Mouse (Mus musculus) kidney, postnatal 14 days (tissue): ENCODE measurements around the gene Trpm3.

Experiments used
- DNase-seq: peaks from one replicate; pipeline ENCODE4 v3.0.0; 2022; ENCODE audit warnings: mixed read lengths

Gene Trpm3

GRCm38 (mm10) chr19:22931006-22931405 lies 792.2 kb downstream of the Trpm3 start:
- DNase-seq, result no peak

- no peak for DNase-seq
These were observed 796.2 kb downstream of the Trpm3 start for GRCm38 (mm10) chr19:22935067-22935466.

DNA sequence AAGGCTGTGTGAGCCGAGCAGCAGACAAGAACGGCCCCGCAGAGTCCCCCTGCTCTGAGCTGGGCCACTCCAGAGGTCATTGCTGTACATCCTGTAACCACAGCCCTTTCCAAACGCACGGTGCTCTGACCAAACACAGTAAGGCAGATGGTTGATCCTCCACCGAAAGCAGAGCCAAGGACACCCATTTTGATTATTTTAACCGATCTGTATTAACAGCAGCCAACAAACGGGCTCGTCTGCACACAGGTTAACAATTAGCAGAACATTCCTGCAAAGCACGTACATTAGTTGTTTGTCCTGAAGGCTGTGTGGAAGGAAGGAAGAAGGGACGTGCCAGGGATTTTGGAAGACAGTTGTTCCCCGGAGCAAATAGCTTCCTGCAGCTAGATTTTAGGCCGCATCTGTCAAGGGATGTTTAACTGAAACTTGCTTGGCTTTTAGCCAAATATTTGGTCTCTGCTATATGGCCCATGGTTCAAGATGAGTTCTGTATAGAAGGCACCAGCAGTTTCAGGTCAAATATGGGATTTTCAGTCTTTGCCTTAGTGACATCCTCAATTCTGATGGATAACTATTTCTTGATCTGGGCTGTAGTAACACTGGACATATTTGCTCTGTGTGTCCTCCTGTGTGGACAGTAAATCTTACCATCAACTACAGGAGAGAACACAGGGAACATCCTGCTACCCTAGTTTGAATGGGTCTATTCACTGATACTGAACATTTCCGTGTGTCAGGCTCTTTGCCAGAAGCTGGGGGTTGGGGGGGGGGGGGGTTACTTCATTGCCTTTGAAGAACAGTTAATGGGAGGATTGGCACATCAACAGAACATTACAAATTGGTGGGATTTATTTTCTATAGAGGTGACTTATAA lies 800.2 kb downstream of the Trpm3 start:
- DNase-seq, result peak; percentile 33

- peak; percentile 11 for DNase-seq
These were observed 801.0 kb downstream of the Trpm3 start for GRCm38 (mm10) chr19:22939836-22940235.

DNA sequence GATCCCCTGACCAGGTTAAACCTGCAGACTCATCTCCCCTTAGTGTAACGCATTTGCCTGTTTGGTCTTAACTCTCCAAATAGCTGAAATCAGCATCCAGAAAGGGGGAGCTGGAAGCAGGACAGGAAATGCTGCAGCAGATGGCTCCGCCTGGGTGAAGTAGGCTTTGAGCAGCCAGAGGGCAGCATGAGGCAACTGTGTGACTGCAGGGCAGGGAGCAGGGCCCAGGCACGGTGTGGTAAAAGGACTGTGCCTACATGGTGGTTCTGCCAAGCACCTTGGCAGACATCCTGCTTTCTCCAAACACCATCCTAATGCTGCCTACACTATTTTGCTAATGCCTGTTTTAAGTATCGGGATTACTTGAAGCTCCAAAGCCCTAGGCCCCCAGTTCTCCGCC lies 801.6 kb downstream of the Trpm3 start:
- DNase-seq, result peak; percentile 86

DNA sequence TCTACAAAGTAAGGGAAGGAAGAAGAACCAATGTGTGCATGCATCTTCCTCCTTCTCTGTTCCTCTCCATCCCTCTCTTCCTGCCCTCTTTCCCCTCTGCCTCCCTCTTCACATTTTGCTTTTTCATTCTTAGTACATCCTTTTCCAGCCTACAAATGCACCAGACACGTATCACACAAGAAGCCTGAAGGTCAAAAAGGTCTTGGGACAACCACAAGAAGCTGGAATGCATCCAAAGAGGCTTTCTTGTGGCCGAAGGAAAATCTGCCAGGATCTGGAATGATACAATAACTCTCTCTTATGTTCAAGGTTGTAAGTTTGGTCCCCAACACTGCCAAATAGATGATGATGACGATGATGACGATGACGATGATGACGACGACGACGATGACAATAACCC lies 802.1 kb downstream of the Trpm3 start:
- no peak for DNase-seq

- DNase-seq, result no peak
These were observed 813.6 kb downstream of the Trpm3 start for GRCm38 (mm10) chr19:22952480-22952879.

GRCm38 (mm10) chr19:22953191-22953590 lies 814.3 kb downstream of the Trpm3 start:
- DNase-seq, result no peak

DNA sequence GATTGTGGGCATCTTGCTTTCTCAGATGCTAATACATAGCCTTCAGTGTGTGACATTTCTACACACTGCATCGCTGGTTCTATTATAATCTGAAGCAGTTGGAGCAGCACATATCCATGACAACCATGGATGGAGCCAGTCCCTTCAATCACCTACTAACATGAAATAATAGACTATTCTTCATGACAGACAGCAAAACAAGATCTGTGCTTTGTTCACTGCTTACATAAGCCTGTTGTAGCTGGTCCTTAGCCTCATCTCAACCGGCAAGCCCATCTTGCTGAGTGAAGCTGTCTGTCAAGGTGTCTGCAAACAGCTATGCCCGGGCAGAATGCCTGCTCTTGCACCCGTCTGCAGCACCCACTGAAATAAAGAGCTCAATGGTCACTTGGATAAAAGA lies 819.6 kb downstream of the Trpm3 start:
- no peak for DNase-seq

DNA sequence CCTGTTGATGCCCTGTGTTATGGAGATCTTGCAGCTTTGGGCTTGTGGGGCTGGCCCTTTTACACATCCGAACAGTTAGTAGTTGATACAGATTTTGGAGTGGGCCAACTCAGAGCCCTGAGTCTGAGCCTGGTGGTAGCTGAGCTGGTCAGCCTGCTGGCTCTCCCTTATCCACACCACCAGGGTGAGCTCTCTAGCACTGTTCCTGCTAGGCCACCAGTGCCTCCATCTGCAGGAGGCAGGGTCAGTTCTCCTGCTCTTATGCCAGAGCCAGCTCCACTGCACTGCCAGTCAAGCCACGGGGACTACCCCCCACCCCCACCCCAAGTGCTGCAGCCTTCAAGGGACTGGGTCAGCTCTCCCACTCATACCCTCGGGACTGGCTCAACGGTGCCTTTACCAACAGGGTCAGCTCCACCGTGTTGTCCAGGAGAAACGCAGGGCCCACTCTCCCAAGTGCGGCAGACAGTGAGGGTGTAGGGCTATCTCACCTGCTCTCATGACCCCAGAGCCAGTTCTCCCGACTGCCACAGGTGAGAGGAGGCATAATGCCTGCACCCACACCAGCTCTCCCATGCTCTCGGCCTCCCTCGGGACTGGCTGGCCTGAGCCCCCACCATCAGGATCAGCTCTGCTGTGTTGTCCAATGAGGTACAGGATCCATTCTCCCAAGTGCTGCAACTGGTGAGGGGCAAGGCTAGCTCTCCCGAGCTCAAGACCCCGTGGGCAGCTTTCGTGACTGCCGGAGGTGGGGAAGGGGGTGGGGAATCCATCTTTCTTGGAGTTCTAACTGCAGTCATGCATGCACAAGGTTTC lies 821.8 kb downstream of the Trpm3 start:
- peak; percentile 7 for DNase-seq

DNA sequence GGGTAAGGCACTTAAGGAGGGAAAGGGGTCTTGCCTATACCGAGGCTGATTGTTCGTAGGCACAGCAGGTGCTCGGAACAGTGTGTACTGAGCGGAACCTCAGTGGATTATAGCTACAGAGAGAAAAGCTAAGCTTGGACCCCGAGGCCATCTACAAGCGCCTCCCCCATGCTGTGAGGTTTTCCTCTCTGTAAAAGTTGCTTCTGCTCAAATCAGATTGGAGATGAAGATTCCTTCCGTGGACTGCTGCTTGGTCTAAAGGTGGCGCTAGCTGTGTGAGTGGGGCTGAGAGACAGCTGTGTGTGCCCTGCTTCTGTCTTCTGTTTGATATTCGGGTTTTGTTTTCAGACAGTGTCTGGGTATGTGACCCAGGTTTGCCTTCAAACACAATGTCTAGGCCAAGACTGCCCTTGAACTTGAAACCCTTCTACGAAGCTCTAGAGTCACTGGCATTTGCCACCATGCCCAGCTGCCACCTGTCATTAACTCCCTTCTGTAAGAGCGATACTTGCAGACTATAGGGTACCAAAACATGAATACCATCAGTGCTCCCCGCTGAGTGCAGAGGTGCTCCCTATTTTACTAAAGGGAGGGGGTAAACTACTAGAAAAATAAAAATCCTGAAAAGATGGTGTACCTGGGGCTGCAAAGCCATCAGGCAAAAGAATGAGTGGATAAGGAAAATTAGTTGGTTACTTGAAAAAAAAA lies 823.3 kb downstream of the Trpm3 start:
- DNase-seq, result no peak

DNA sequence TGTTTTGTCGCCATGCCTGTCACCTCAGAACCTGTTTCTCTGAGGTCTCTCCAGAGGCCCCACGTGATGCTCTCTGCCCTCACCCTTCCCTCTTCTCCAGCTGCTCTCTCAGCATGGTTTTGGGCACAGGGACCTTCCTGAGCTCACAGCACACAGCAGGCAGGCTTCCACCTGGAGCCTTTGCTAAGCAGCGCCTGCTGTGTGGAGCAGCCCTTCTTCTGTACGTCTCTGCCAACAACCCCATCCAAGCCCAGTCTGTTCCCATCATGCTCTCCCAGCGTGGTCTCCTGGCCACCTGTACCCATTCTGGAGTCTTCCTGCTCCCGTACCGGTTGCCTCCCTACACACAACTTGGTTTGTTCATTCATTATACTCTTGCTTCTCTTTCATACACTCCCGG lies 823.9 kb downstream of the Trpm3 start:
- no peak for DNase-seq

DNA sequence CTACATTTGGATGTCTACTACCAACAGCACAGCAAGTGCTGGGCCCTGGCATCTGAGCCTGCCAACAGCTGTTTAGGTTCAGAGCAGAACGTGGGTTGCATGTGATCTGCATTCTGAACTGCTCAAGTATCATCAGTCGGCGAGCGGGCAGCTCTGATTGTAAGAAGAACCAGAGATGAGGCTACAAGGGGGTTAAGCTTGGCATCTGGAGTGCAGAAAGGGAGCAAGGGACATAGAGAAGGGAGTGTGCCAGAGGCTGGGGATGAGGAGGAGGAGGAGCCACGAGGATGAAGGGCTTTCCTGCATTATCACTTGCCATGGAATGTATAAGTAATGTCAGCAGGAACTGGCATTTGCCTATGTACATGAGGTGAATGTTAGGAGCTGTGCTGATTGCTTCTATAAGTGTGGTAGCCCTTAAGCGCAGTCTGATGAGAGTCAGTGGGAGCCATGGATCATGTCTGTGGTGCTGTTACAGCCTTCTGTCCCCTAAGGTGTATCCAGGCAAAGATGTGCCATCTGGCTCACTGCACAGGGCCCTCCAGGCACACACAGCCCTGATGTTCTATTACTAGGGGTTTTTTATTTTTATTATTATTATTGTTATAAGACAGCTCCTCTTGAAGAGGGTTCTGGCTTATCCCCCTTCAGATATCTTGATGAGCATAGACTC lies 825.0 kb downstream of the Trpm3 start:
- DNase-seq, result no peak

DNA sequence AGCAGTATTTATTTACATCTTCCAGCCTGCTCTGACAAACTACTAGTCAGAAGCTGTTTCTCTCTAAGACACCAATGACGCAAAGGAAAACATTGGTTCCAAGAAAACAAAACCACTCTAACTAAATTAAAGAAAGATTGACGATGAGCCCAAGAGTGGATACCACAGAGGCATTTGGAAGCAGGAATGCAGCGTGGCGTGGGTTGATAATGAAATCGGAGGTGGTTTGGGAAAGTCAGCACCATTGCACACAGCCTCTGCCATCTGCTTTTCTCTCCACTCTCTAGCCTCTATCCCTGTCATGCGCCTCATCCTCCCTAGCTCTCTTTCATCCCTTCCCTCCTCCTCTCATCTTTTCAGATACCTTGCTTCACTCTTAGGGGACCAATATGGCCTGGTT lies 826.6 kb downstream of the Trpm3 start:
- DNase-seq, result no peak

DNA sequence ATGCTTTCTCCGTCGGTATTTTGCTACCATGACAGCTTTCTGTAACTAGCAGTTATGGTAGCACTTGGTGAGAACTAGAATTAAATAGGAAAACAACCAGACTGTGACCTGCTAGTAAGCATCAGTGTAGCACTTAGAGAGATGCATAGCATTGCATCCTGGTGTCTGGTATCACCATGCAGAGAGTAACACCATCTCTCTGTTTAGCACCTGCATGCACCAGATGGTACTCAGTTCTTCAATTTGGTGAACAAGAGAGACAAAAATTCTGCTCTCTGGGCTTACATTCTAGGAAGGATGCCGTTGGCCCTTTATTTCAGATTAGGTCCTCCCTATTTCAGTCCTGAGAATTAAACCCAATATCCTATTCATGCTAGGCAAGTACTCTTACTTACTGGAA lies 834.4 kb downstream of the Trpm3 start:
- DNase-seq, result no peak

GRCm38 (mm10) chr19:22973727-22974126 lies 834.9 kb downstream of the Trpm3 start:
- no peak for DNase-seq

DNA sequence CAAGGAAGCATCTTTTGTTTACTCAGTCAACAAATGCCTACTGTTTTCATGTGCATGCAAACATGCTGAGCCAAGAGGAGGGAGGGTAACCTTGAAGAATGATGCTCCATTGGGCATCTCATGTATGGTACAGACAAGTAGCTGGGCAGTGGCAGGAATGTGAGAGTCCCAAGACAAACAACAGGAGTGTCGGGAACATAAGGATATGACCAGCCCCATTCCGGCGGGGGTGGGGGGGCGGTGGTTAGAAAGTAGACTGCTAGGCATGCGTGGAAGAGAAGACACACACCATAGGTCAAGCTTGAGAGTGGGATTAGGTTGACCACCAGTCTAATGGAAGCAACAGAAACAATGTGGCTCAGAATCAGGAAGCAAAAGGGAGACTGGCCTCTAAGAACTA lies 837.0 kb downstream of the Trpm3 start:
- no peak for DNase-seq

GRCm38 (mm10) chr19:22977508-22977907 lies 838.7 kb downstream of the Trpm3 start:
- no peak for DNase-seq

GRCm38 (mm10) chr19:22978763-22979162 lies 839.9 kb downstream of the Trpm3 start:
- no peak for DNase-seq

GRCm38 (mm10) chr19:22979191-22979590 lies 840.3 kb downstream of the Trpm3 start:
- DNase-seq, result no peak

GRCm38 (mm10) chr19:22987914-22988313 lies 849.1 kb downstream of the Trpm3 start:
- no peak for DNase-seq

DNA sequence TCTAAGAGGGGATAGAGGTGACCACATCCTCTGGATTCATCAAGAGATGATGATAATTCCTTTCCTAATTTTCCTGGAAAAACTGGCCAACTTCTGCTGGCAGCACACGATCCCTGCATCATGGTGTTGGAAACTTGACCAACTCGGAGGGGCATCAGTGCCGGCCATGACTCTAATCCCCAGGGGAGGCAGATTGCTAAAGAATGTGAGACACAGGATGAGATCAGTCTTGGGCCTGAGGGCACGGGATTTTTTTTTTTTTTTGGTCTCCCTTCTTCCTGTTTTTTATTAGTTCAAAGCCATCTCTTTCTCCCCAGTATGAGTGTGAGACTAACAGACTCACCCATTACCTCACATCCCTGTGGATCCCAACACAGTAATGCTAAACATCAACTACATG lies 855.1 kb downstream of the Trpm3 start:
- DNase-seq, result no peak

DNA sequence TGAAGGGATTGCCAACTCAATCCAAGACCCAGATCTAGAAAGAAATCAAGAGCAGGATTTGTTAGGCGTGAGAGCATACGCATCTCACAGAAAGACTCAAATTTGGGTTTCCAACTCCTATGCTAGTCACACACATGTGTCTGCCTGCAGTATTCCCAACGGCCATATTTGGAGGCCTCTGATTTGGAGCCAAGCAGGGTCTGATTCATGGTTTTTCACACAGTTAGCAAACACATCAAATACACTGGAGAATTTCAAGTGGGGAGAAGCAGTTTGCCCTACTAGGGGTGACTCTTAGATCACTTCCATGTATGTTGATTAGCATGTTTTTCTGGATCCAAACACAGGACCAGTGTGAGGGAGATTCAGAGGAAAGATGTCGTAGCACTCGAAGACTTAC lies 855.7 kb downstream of the Trpm3 start:
- DNase-seq, result no peak
